Mouse (Mus musculus) forebrain, embryonic 10.5 days (tissue): ENCODE data around the gene Serpina11. TPM values are rescaled to one million over a fixed set of nuclear protein-coding genes. Genes with fewer than 3 reads are reported as not detected.

ENCODE experiments used
- DNase-seq: peaks from one replicate; pipeline ENCODE4 v3.0.0-alpha.2; 2017; ENCODE audit warnings: low spot score; ENCODE audit errors: extremely low spot score
- H3K27ac ChIP-seq: fragments of 300-500 bp; sonication (generic); 2 replicates; pipeline ENCODE4 v1.5.1; 2016; ENCODE audit warnings: mild to moderate bottlenecking
- H3K27me3 ChIP-seq: fragments of 300-500 bp; sonication (generic); 2 replicates; pipeline ENCODE4 v1.6.1; 2016; ENCODE audit warnings: mild to moderate bottlenecking; ENCODE audit not compliant: poor library complexity, severe bottlenecking
- H3K36me3 ChIP-seq: fragments of 300-500 bp; sonication (generic); replicated peaks from 2 replicates; pipeline ENCODE4 v1.6.1; 2016; ENCODE audit warnings: mild to moderate bottlenecking, moderate library complexity
- H3K4me1 ChIP-seq: fragments of 300-500 bp; sonication (generic); 2 replicates; pipeline ENCODE4 v1.6.1; 2016
- H3K4me3 ChIP-seq: fragments of 300-500 bp; sonication (generic); 2 replicates; pipeline ENCODE4 v1.5.1; 2016; ENCODE audit warnings: mild to moderate bottlenecking, moderate library complexity
- H3K9me3 ChIP-seq: fragments of 300-500 bp; sonication (generic); 2 replicates; pipeline ENCODE4 v1.6.1; 2016; ENCODE audit warnings: mild to moderate bottlenecking, moderate library complexity
- WGBS: fragments of 180-500 bp; shearing (Covaris S2); methylation state at CpG from one replicate; pipeline ENCODE4 v1.1.7; 2016; 5-methylcytosine and 5-hydroxymethylcytosine counted together
- polyA plus RNA-seq: library from polyadenylated mRNA; unstranded; fragments of >200 nt; fragmentation: Nextera tagmentation; extraction: Ambion mirVana; gene quantifications from 2 replicates; pipeline ENCODE4 v1.2.1, GENCODE M21; 2016

Gene Serpina11
- polyA plus RNA-seq, 1 experiment from 2014 or later = not detected

- H3K27me3 ChIP-seq = no peaks in the 10 kb centered on the region
- no peak overlapping the region for H3K27ac ChIP-seq
- DNase-seq = no peak
- no peaks in the 10 kb centered on the region for H3K9me3 ChIP-seq
- no peaks in the 10 kb centered on the region for H3K36me3 ChIP-seq
- 75% methylated on average over 7 of the region's 7 CpGs for WGBS
- no peak overlapping the region for H3K4me3 ChIP-seq
- no peaks in the 10 kb centered on the region for H3K4me1 ChIP-seq
These were observed 3.2 kb upstream of the Serpina11 start for GRCm38 (mm10) chr12:103992945-103993344.

GRCm38 (mm10) chr12:103989514-103989767 is 316 bp downstream of the Serpina11 start:
- no peaks in the 10 kb centered on the region for H3K36me3 ChIP-seq
- no peaks in the 10 kb centered on the region for H3K4me1 ChIP-seq
- H3K4me3 ChIP-seq = no peak overlapping the region
- 71% methylated on average over 2 of the region's 2 CpGs for WGBS
- no peaks in the 10 kb centered on the region for H3K27me3 ChIP-seq
- DNase-seq = no peak
- no peak overlapping the region for H3K27ac ChIP-seq
- no peaks in the 10 kb centered on the region for H3K9me3 ChIP-seq

DNA sequence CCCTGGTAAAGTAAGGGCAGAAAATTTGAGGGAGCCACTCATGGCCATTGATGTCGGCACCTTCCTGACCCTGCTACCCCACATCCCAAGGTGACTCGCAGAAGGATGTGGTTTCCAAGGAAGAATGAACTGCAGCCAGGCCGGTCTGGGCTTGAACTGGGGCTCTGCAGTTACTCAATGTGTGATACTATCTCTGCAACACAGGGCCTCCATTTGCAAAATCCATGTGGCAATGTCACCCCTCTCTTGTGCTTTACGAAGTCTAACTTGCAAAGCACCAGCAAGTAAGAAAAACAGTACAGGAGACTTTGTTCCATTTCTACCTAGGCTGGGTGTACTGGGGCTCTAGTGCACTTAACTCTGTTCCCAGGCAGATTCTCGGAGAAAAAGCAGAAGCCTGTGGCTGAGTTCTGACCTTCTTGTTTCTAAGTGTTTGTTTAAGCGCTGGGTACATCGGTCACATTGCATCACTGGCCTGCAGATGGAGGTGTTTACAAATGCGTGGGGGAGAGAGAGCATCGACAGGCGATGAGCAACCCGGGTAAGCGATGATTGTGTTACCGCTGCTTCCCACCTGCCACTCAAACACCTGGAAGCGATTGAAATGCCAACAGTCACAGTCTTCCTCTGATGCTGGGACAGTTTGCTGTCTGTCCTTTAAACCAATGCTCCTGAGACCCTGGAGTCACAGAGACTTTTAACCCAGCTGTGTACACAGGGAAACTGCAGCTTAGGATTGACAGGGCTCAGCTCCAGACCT is 823 bp downstream of the Serpina11 start:
- Histone ChIP-seq H3K27me3 (no peaks in the 10 kb centered on the region), H3K4me3 (no peak overlapping the region), H3K9me3 (no peaks in the 10 kb centered on the region), H3K27ac (no peak overlapping the region), H3K4me1 (no peaks in the 10 kb centered on the region), H3K36me3 (no peaks in the 10 kb centered on the region)
- no peak for DNase-seq
- WGBS = 70% methylated on average over 14 of the region's 14 CpGs

- 77% methylated on average over 5 of the region's 5 CpGs for WGBS
- Histone ChIP-seq H3K9me3 (no peaks in the 10 kb centered on the region), H3K4me1 (no peaks in the 10 kb centered on the region), H3K36me3 (no peaks in the 10 kb centered on the region), H3K27ac (no peak overlapping the region), H3K27me3 (no peaks in the 10 kb centered on the region), H3K4me3 (no peak overlapping the region)
- DNase-seq = no peak
These were observed 3.9 kb downstream of the Serpina11 start for GRCm38 (mm10) chr12:103985868-103986267.

- WGBS = 63% methylated on average over 4 of the region's 4 CpGs
- DNase-seq = no peak
- H3K4me1 ChIP-seq = no peaks in the 10 kb centered on the region
- no peak overlapping the region for H3K4me3 ChIP-seq
- no peak overlapping the region for H3K27ac ChIP-seq
- no peaks in the 10 kb centered on the region for H3K36me3 ChIP-seq
- H3K27me3 ChIP-seq = no peaks in the 10 kb centered on the region
- no peaks in the 10 kb centered on the region for H3K9me3 ChIP-seq
These were observed 4.8 kb downstream of the Serpina11 start for GRCm38 (mm10) chr12:103984935-103985334.

DNA sequence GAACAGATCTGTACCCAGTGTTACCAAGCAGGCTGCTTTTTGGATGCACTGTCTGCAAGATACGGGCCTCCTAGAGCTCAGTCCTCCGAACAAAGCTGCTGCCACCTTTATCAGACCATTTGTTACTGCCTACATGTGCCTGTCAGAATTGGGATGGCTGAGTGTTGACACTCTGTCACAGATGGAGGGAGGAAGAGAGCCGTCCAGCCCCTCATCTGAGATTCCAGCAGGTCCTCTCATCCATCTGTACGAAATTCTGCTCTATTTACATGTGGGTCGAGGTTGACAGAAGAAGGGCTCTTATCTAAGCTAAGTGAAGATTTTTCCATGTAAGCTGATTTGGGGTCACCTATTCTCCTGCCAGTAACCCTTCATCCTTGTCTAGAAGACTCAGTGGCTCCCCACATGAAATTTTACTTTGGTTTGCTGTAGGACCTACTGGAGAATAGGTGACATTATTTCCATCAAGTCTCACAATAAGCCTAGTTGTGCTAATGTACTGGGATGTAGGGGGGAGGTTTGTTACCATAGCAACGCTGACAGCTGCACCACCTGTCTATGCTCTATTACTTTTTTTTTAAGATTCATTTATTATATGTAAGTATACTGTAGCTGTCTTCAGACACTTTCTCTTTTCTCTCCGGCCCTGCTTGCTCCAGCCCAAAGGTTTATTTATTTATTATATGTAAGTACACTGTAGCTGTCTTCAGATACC is 8.0 kb downstream of the Serpina11 start:
- H3K9me3 ChIP-seq = no peaks in the 10 kb centered on the region; the same call in 1 of the 2 replicates
- no peaks in the 10 kb centered on the region for H3K36me3 ChIP-seq
- 87% methylated on average over 7 of the region's 7 CpGs for WGBS
- H3K27me3 ChIP-seq = no peaks in the 10 kb centered on the region
- no peak for DNase-seq
- no peaks in the 10 kb centered on the region for H3K4me1 ChIP-seq
- no peak overlapping the region for H3K27ac ChIP-seq
- H3K4me3 ChIP-seq = no peak overlapping the region

- H3K4me1 ChIP-seq = no peaks in the 10 kb centered on the region
- H3K27me3 ChIP-seq = no peaks in the 10 kb centered on the region
- no peak overlapping the region for H3K4me3 ChIP-seq
- H3K36me3 ChIP-seq = no peaks in the 10 kb centered on the region
- H3K27ac ChIP-seq = no peak overlapping the region
- WGBS = 89% methylated on average over 10 of the region's 10 CpGs
- no peak for DNase-seq
- no peaks in the 10 kb centered on the region; the same call in 1 of the 2 replicates for H3K9me3 ChIP-seq
These were observed 11.5 kb downstream of the Serpina11 start for GRCm38 (mm10) chr12:103978294-103978693.

DNA sequence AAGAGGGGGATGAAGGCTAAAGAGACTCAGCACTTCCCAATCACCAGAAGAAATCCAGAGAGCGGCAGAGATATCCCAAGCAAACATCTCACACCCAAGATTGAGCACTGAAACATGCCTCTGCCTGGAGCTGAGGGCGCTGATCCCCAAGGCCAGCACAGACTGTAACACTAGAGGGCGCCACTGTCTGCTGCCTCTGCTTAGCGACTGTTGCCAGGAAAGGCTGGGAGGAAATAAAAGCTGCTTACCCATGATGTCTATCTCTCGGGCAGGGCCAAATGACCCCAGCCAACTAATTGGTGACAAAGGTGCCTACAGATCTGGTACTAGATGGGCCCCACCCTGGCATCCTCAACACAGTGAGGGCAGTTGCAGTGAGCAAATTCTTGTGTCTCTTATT is 11.9 kb downstream of the Serpina11 start:
- Histone ChIP-seq H3K27me3 (no peaks in the 10 kb centered on the region), H3K4me3 (no peak overlapping the region), H3K4me1 (no peaks in the 10 kb centered on the region), H3K27ac (no peak overlapping the region), H3K9me3 (no peaks in the 10 kb centered on the region; the same call in 1 of the 2 replicates), H3K36me3 (no peaks in the 10 kb centered on the region)
- peak; percentile 24 for DNase-seq
- 38% methylated on average over 5 of the region's 5 CpGs for WGBS

- no peak overlapping the region for H3K27ac ChIP-seq
- H3K4me3 ChIP-seq = no peak overlapping the region
- no peaks in the 10 kb centered on the region for H3K27me3 ChIP-seq
- no peaks in the 10 kb centered on the region; the same call in 1 of the 2 replicates for H3K9me3 ChIP-seq
- H3K4me1 ChIP-seq = no peaks in the 10 kb centered on the region
- DNase-seq = no peak
- no peaks in the 10 kb centered on the region for H3K36me3 ChIP-seq
- 65% methylated on average over 3 of the region's 3 CpGs for WGBS
These were observed 12.7 kb downstream of the Serpina11 start for GRCm38 (mm10) chr12:103977060-103977459.

GRCm38 (mm10) chr12:103971080-103971479 is 18.7 kb downstream of the Serpina11 start:
- DNase-seq = no peak

GRCm38 (mm10) chr12:103969577-103970116 is 20.1 kb downstream of the Serpina11 start:
- H3K4me1 ChIP-seq = no peaks in the 10 kb centered on the region
- H3K27ac ChIP-seq = no peak overlapping the region
- no peaks in the 10 kb centered on the region for H3K27me3 ChIP-seq
- H3K4me3 ChIP-seq = no peak overlapping the region
- no peaks in the 10 kb centered on the region for H3K36me3 ChIP-seq
- DNase-seq = no peak
- peaks cover 50% of the 10 kb centered on the region for H3K9me3 ChIP-seq
- 93% methylated on average over 9 of the region's 9 CpGs for WGBS

More at GRCm38 (mm10) chr12:103971080-103971479, 18.7 kb downstream of the Serpina11 start:
- H3K4me3 ChIP-seq = no peak overlapping the region
- H3K9me3 ChIP-seq = peaks cover 39% of the 10 kb centered on the region
- no peak overlapping the region for H3K27ac ChIP-seq
- no peaks in the 10 kb centered on the region for H3K36me3 ChIP-seq
- 90% methylated on average over 4 of the region's 4 CpGs for WGBS
- H3K4me1 ChIP-seq = no peaks in the 10 kb centered on the region
- H3K27me3 ChIP-seq = no peaks in the 10 kb centered on the region

DNA sequence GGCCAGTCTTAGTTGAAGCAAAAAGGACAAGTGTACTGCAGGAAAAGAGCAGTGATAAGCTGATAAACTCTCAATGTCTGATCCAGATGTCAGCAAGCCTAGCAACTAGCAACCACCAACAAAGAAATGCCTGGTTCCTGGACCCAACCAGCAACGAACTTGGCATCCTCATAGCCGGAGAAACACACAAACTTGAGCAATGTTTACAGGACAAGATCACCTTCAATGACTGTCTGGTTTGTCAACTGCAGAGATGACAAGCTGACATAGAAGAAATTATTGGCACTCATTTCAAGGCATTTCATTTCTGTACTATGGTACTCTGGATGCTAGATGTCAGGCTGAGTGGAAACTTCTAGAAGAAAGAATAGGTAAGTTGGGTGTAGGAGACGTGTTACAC is 23.0 kb downstream of the Serpina11 start:
- Histone ChIP-seq H3K27me3 (no peaks in the 10 kb centered on the region), H3K9me3 (peaks cover 67% of the 10 kb centered on the region), H3K4me1 (no peaks in the 10 kb centered on the region), H3K4me3 (no peak overlapping the region), H3K27ac (no peak overlapping the region), H3K36me3 (no peaks in the 10 kb centered on the region)
- no peak for DNase-seq
- WGBS = 79% methylated on average over 3 of the region's 3 CpGs

DNA sequence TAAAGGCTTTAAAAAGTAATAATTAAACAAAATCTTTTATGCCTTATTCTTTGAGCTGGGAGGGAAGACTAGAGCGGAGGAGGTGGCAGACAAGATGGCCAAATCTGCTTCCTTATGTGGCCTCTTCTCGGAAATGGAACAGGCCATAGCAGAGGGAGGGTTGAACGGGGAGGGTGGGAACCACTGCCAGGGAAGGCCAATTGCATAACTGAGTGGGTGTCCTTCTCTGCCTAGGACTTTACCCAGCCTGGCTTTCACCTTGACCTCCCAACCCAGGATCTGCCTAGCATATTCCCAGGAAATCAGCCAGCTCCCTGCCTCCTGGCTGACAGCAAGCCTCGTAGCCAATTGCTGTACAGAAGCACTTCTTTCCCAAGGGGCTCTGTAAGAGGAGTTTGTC is 26.5 kb downstream of the Serpina11 start:
- 90% methylated on average over 4 of the region's 4 CpGs for WGBS
- no peaks in the 10 kb centered on the region for H3K27me3 ChIP-seq
- H3K9me3 ChIP-seq = peaks cover 63% of the 10 kb centered on the region
- H3K4me3 ChIP-seq = no peak overlapping the region
- no peaks in the 10 kb centered on the region for H3K36me3 ChIP-seq
- no peaks in the 10 kb centered on the region for H3K4me1 ChIP-seq
- H3K27ac ChIP-seq = no peak overlapping the region
- DNase-seq = no peak
